8 mouse cellular contexts compared by ENCODE assay signal in the genomic region with DNA sequence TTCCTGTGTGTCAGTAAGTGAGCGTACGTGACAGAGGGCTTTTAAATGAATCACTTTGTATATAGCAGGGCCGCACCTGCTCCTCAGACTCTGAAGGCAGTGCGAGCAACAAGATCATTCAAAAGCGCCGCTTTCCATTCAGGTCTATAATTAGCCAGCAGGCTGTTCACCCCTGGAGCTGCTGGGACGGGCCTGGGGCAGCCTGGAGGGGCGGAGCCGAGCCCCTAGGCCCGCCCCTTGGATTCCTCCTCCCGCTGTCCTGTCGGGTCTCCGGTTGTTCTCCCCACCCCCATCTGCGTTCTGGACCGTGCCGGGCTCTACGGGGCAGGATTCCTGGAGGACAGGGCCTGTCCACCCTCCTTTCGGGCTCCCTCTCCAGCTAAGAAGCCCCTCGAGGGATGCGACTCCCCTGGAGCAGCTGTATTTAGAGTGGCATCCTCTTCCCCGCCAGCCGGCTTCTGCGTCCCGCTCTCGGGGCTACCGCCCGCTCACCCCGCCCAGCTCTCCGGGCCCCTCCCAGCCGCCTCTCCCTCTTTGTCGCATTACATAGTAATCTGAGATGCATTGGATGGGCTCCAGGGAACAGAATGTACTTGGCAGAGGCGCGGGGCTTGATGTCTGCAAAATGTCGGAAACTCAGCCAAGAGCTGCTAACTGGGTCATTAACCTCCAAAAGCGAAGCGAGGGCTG.
DNase-seq lines count a peak whose midpoint lies in the region; ATAC-seq and TF ChIP-seq lines count a peak whose summit lies in the region.

No protein-coding gene starts in this region.

- under 1% methylated on average over 36 of the region's 36 CpGs for WGBS in hindbrain, embryonic 10.5 days
- under 1% methylated on average over 36 of the region's 36 CpGs for WGBS in lung, embryonic 15.5 days
- 1% methylated on average over 36 of the region's 36 CpGs for WGBS in thymus, adult 2 months

- peaks cover 24% of the 10 kb centered on the region for H3K4me1 ChIP-seq in hindbrain, embryonic 10.5 days (replicated peaks)
- H3K4me1 ChIP-seq in lung, embryonic 15.5 days, result peaks cover 24% of the 10 kb centered on the region
- H3K4me1 ChIP-seq in thymus, adult 2 months (replicated peaks; ENCODE audit: control insufficient read depth, insufficient read depth, low read length), result peaks cover 31% of the 10 kb centered on the region

- no peaks in the 10 kb centered on the region for H3K36me3 ChIP-seq in hindbrain, embryonic 10.5 days
- H3K36me3 ChIP-seq in lung, embryonic 15.5 days, result no peaks in the 10 kb centered on the region
- H3K36me3 ChIP-seq in thymus, adult 2 months (ENCODE audit: control insufficient read depth, insufficient read depth, low read length), result no peaks in the 10 kb centered on the region

- H3K9ac ChIP-seq in lung, embryonic 15.5 days, result peak overlapping the region; percentile 64

- TF ChIP-seq CTCF in thymus, adult 2 months (IDR thresholded peaks at IDR 0.05; ENCODE audit: borderline replicate concordance, control insufficient read depth, extremely low read depth, insufficient read depth, low read length, poor library complexity), result no peak

- ATAC-seq in lung, embryonic 15.5 days (ENCODE audit: borderline replicate concordance, extremely low read depth, low FRiP score, low TSS enrichment), result peak; percentile 96

- H3K4me2 ChIP-seq in lung, embryonic 15.5 days, result peak overlapping the region; percentile 68

- TF ChIP-seq POLR2A in thymus, adult 2 months (IDR thresholded peaks at IDR 0.05; ENCODE audit: control insufficient read depth, extremely low read depth, insufficient read depth, low read length, poor library complexity), result no peak

- peak overlapping the region; percentile 95 for H3K27ac ChIP-seq in hindbrain, embryonic 10.5 days
- peak overlapping the region; percentile 99 for H3K27ac ChIP-seq in lung, embryonic 15.5 days
- H3K27ac ChIP-seq in thymus, adult 2 months (ENCODE audit: control insufficient read depth, insufficient read depth, low read length), result peak overlapping the region; percentile 2; the same call in 1 of the 2 replicates

- DNase-seq in MEL-GATA-1-ER (ENCODE audit: extremely low read depth, low read depth), result peak; percentile 42
- peak; percentile 99 for DNase-seq in cerebellum, adult 8-10 months
- peak; percentile 95 to 98 for DNase-seq in frontal cortex, adult 2 months (ENCODE audit: extremely low spot score in 1 of 2, low spot score in 1 of 2)
- DNase-seq in hindbrain, embryonic 10.5 days (ENCODE audit: low spot score), result peak; percentile 90
- peak; percentile 96 for DNase-seq in layer of hippocampus, adult 9-10 months (ENCODE audit: low spot score)
- DNase-seq in ovary, adult 18-20 months (ENCODE audit: low spot score), result peak; percentile 96
- DNase-seq in thymus, adult 2 months, result peak; percentile 78

- H3K4me3 ChIP-seq in hindbrain, embryonic 10.5 days, result peak overlapping the region; percentile 72
- H3K4me3 ChIP-seq in lung, embryonic 15.5 days, result peak overlapping the region; percentile 58
- H3K4me3 ChIP-seq in thymus, adult 2 months (ENCODE audit: control insufficient read depth, insufficient read depth, low read length), result peak overlapping the region; percentile 60

- no peaks in the 10 kb centered on the region for H3K9me3 ChIP-seq in hindbrain, embryonic 10.5 days
- H3K9me3 ChIP-seq in lung, embryonic 15.5 days, result no peaks in the 10 kb centered on the region

- peaks cover 54% of the 10 kb centered on the region for H3K27me3 ChIP-seq in hindbrain, embryonic 10.5 days (ENCODE audit: insufficient read depth, poor library complexity, severe bottlenecking)
- H3K27me3 ChIP-seq in lung, embryonic 15.5 days, result no peaks in the 10 kb centered on the region
- no peaks in the 10 kb centered on the region for H3K27me3 ChIP-seq in thymus, adult 2 months (ENCODE audit: control insufficient read depth, insufficient read depth, low read length)

Comparison
In these comparisons a context has a peak if more than half of its experiments do, and no peak if none do; other contexts are left out.
1. Peak in every context shown above with its lines: DNase-seq, ATAC-seq, H3K4me3 ChIP-seq and H3K27ac ChIP-seq.
2. DNase-seq: peak in every context shown above with its lines; median percentile 99 in cerebellum, adult 8-10 months; 96 in frontal cortex, adult 2 months; 96 in layer of hippocampus, adult 9-10 months; 96 in ovary, adult 18-20 months; 90 in hindbrain, embryonic 10.5 days; 78 in thymus, adult 2 months; 42 in MEL-GATA-1-ER.
3. H3K27ac ChIP-seq: peak in every context shown above with its lines; median percentile 99 in lung, embryonic 15.5 days; 95 in hindbrain, embryonic 10.5 days; 2 in thymus, adult 2 months.